Mouse (Mus musculus): ENCODE data around the gene Gp1ba. TPM values are rescaled to one million over a fixed set of nuclear protein-coding genes. Genes with fewer than 3 reads are reported as not detected.

Gp1ba gene
- total RNA-seq, 2 experiments from 2014 or later: not detected

DNA sequence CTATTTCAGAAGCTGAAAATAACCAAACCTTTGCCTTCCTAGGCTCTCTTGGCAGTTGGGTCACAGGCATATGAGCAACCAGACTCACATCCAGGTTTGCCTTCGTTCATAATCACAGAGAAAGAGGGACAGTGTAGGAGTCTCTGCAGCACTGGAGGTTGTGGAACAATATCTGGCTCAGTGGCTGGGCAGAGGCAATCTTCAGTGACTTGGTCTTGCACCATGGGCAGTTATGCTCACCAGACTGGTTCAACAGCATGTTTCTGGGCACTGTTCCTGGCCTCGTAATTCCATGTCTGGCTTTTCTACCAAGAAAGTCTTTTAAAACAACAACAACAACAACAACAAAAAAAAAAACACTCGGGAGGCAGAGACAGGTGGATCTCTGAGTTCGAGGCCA, 3.3 kb upstream of the Gp1ba start:
- no peak overlapping the region for H3K27ac ChIP-seq
- no peak for TF ChIP-seq CTCF (IDR thresholded peaks at IDR 0.05)

DNA sequence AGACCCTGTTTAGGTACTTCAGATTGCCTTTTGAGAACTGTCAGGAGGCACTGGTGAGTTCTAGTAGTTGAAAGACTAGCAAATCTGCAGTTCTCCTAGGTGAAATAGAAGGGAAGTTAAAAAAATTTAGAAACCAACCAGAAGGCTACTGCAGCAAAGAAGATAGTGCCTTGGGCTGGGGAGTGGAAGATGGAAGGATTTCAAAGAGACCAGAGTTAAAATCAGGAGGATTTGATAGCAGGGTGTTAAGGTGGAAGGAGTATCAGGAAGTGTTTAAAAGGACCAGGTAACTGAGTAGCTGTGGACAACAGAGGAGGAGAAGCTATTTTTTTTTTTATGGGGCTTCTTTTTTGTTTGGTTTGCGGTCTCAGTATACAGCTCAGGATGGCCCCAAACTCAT, 1.2 kb upstream of the Gp1ba start:
- H3K4me3 ChIP-seq: no peak overlapping the region

More for the DNA sequence above, 3.3 kb upstream of the Gp1ba start:
- intact Hi-C loops (cut with DNase I): no loop called here
- H3K4me3 ChIP-seq: no peak overlapping the region
- DNase-seq (ENCODE audit: extremely low spot score in 1 of 2, low spot score in 2 of 2): no peak

GRCm38 (mm10) chr11:70638293-70638692, 629 bp upstream of the Gp1ba start:
- no peak overlapping the region for H3K4me3 ChIP-seq
- no peak for DNase-seq (ENCODE audit: extremely low spot score in 1 of 2, low spot score in 2 of 2)
- TF ChIP-seq CTCF (IDR thresholded peaks at IDR 0.05): no peak
- H3K27ac ChIP-seq: no peak overlapping the region
- intact Hi-C loops (cut with DNase I): no loop called here

More for the DNA sequence above, 1.2 kb upstream of the Gp1ba start:
- no peak overlapping the region for H3K27ac ChIP-seq
- DNase-seq (ENCODE audit: extremely low spot score in 1 of 2, low spot score in 2 of 2): no peak
- TF ChIP-seq CTCF (IDR thresholded peaks at IDR 0.05): no peak
- intact Hi-C loops (cut with DNase I): no loop called here

DNA sequence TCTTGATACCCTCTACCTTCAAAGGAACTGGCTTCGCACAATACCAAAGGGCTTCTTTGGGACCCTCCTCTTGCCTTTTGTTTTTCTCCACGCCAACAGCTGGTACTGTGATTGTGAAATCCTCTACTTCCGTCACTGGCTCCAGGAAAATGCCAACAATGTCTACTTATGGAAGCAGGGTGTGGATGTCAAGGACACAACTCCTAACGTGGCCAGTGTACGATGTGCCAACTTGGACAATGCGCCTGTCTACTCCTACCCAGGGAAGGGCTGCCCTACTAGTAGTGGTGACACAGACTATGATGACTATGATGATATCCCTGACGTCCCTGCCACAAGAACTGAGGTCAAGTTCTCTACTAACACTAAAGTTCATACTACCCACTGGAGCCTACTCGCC, 1.1 kb downstream of the Gp1ba start:
- intact Hi-C loops (cut with DNase I): no loop called here
- no peak for DNase-seq (ENCODE audit: extremely low spot score in 1 of 2, low spot score in 2 of 2)
- TF ChIP-seq CTCF (IDR thresholded peaks at IDR 0.05): no peak

GRCm38 (mm10) chr11:70641241-70641640, 2.3 kb downstream of the Gp1ba start:
- TF ChIP-seq CTCF (IDR thresholded peaks at IDR 0.05): no peak
- intact Hi-C loops (cut with DNase I): no loop called here
- no peak for DNase-seq (ENCODE audit: extremely low spot score in 1 of 2, low spot score in 2 of 2)
- Histone ChIP-seq H3K4me3 (no peak overlapping the region), H3K27ac (no peak overlapping the region)

More for the DNA sequence above, 1.1 kb downstream of the Gp1ba start:
- Histone ChIP-seq H3K4me3 (no peak overlapping the region), H3K27ac (no peak overlapping the region)

- Histone ChIP-seq H3K4me3 (no peak overlapping the region), H3K27ac (no peak overlapping the region)
- no peak for DNase-seq (ENCODE audit: extremely low spot score in 1 of 2, low spot score in 2 of 2)
- intact Hi-C loops (cut with DNase I): no loop called here
- TF ChIP-seq CTCF (IDR thresholded peaks at IDR 0.05): no peak
Measured at GRCm38 (mm10) chr11:70643051-70643450, 4.1 kb downstream of the Gp1ba start.

DNA sequence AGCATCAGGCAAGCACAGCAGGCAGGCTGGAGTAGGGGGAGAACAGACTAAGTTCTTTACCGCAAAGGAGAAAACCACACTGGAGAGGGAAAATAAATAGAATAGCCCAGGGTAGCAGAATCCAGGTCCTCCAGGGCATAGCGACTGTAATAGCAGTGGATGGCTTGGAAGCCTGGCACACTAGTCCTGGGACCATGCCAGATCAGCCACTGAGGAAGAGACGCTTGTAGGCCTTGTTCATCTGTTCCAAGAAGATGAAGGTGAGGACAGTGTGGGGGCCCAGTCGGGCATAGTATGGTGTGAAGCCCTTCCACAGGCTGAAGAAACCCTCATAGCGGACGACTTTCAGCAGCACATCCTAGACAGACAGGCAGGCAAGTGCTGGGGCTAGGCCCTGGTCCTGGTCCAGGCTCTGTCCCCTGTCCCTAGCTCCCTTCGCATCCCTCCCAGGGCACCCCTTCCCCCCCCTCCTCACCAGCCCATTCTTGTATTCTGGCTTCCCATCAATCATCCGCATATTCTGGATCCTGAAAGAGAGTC, 5.7 kb downstream of the Gp1ba start:
- TF ChIP-seq CTCF (IDR thresholded peaks at IDR 0.05): no peak
- DNase-seq (ENCODE audit: extremely low spot score in 1 of 2, low spot score in 2 of 2): no peak
- H3K4me3 ChIP-seq: no peak overlapping the region
- H3K27ac ChIP-seq: no peak overlapping the region
- intact Hi-C loops (cut with DNase I): no loop called here

DNA sequence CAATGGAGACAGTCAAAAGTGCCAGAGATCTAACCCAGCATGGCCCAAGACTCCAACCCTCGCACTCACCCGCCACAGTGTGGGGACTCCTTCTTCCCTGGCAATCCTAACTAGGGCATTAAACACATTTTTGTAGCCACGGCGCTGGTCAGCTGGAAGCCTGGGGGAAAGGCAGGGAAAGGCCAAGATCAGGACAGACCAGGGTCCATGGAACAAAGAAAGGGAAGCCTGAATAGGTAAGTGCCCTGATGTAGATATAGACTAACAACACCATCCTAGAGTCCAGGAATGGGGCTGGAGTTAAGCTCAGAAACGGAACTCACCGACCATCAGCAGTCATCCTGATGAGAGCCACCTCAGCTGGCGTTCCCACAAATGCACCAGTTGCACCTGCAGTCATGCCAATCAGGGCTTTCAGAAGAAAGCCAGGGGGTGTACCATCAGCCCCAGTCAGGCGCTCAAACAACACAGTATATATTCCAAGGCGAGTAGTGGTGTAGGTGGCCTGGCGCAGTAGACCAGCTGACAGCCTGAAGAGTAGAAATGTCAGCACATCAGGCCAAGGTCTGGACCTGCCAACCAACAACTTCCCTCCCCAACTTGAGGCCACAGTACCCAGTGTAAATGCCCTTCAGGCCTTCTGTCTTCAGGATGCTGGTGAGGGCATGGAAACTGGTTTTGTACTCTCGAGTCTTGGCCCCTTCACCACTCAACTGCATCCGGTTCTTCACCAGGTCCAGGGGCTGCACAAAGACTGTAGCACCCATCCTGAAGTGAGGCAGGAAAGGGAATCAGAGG, 6.7 kb downstream of the Gp1ba start:
- intact Hi-C loops (cut with DNase I): loop anchor here (2.0 kb wide), 2 partner anchors 23 to 55 kb away; partner anchors contain the start of genes Inca1, Kif1c and Spag7
- H3K4me3 ChIP-seq: peak overlapping the region; percentile 91
- peak overlapping the region; percentile 94; the same call in 1 of the 2 replicates for H3K27ac ChIP-seq
- DNase-seq (ENCODE audit: extremely low spot score in 1 of 2, low spot score in 2 of 2): no peak
- TF ChIP-seq CTCF (IDR thresholded peaks at IDR 0.05): no peak

DNA sequence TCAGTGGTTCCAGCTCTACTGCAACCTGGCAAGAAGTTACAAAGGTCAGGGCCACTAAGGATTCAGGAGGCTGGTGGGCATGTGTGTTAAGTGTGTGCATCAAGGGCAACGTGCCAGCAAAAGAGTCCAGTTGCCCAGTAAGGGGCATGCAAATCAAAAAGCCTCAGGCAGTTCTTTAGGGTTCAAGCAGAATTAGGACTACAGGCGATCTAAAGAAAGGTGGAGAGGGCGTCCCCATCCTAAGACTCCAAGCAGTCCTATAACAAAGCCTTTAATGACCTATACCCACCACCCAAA, 7.3 kb downstream of the Gp1ba start:
- intact Hi-C loops (cut with DNase I): loop anchor here (2.0 kb wide), 2 partner anchors 23 to 55 kb away; partner anchors contain the start of genes Inca1, Kif1c and Spag7
- no peak for TF ChIP-seq CTCF (IDR thresholded peaks at IDR 0.05)
- H3K4me3 ChIP-seq: peak overlapping the region; percentile 91

GRCm38 (mm10) chr11:70646691-70647650, 8.0 kb downstream of the Gp1ba start, which contains the start of the genes Rnf167 and Slc25a11:
Rnf167 (plus strand) TSS chr11:70647235.
Slc25a11 (minus strand) TSS chr11:70647479.
- TF ChIP-seq CTCF (IDR thresholded peaks at IDR 0.05): no peak
- Histone ChIP-seq H3K27ac (peak within 1 kb of the TSS; percentile 94), H3K4me3 (peak within 1 kb of the TSS; percentile 91)
- intact Hi-C loops (cut with DNase I): loop anchor here (1.0 to 2.0 kb wide), 3 partner anchors 22 to 195 kb away; partner anchors contain the start of genes Inca1, Kif1c and Spag7
- DNase-seq (ENCODE audit: extremely low spot score in 1 of 2, low spot score in 2 of 2): peak; percentile 93 to 96

More for the DNA sequence above, 7.3 kb downstream of the Gp1ba start:
- H3K27ac ChIP-seq: peak overlapping the region; percentile 94
- no peak for DNase-seq (ENCODE audit: extremely low spot score in 1 of 2, low spot score in 2 of 2)

- intact Hi-C loops (cut with DNase I): loop anchor here (1.0 to 2.0 kb wide), 3 partner anchors 21 to 196 kb away; partner anchors contain the start of genes Inca1, Kif1c and Spag7
- no peak for TF ChIP-seq CTCF (IDR thresholded peaks at IDR 0.05)
- peak overlapping the region; percentile 91 for H3K27ac ChIP-seq
- no peak for DNase-seq (ENCODE audit: extremely low spot score in 1 of 2, low spot score in 2 of 2)
- peak overlapping the region; percentile 70 for H3K4me3 ChIP-seq
Measured at GRCm38 (mm10) chr11:70647716-70648420, 8.9 kb downstream of the Gp1ba start.
